Mouse (Mus musculus) lung, postnatal 0 days (tissue): ENCODE measurements at regions not wholly inside any gene's neighbourhood (a gene's known extent, or its start where the extent isn't known, plus 50 kb on each side); places are given as distances from the start of the nearest gene placed in this dataset.

ENCODE experiments used
- ATAC-seq: fragments of 200-750 bp; cut with Nextera tagmentation; 2 replicates; pipeline ENCODE4 v1.8.0; 2017; ENCODE audit warnings: moderate library complexity
- DNase-seq: peaks from one replicate; pipeline ENCODE4 v3.0.0-alpha.2; 2016; ENCODE audit warnings: low spot score
- H3K27ac ChIP-seq: fragments of 300-500 bp; sonication (generic); 2 replicates; pipeline ENCODE4 v1.5.1; 2014; ENCODE audit warnings: antibody characterized with exemption, mild to moderate bottlenecking, low read length, mixed read lengths
- H3K27me3 ChIP-seq: fragments of 300-500 bp; sonication (generic); replicated peaks from 2 replicates; pipeline ENCODE4 v1.6.1; 2014; ENCODE audit warnings: low read length, mixed read lengths; ENCODE audit not compliant: insufficient read depth
- H3K36me3 ChIP-seq: fragments of 300-500 bp; sonication (generic); 2 replicates; pipeline ENCODE4 v1.6.1; 2014; ENCODE audit warnings: low read length, mixed read lengths; ENCODE audit not compliant: insufficient read depth
- H3K4me1 ChIP-seq: fragments of 300-500 bp; sonication (generic); 2 replicates; pipeline ENCODE4 v1.6.1; 2014; ENCODE audit warnings: antibody characterized with exemption, low read depth, low read length, mixed read lengths; ENCODE audit not compliant: insufficient read depth
- H3K4me2 ChIP-seq: fragments of 300-500 bp; sonication (generic); replicated peaks from 2 replicates; pipeline ENCODE4 v1.6.1; 2014; ENCODE audit warnings: low read depth, mild to moderate bottlenecking, low read length, moderate library complexity, mixed read lengths
- H3K4me3 ChIP-seq: fragments of 300-500 bp; sonication (generic); 2 replicates; pipeline ENCODE4 v1.5.1; 2014; ENCODE audit warnings: low read depth, low read length
- H3K9ac ChIP-seq: fragments of 300-500 bp; sonication (generic); replicated peaks from 2 replicates; pipeline ENCODE4 v1.6.1; 2014; ENCODE audit warnings: low read depth, mild to moderate bottlenecking
- H3K9me3 ChIP-seq: fragments of 300-500 bp; sonication (generic); 2 replicates; pipeline ENCODE4 v1.6.1; 2016; ENCODE audit warnings: low read length, mixed read lengths
- CTCF ChIP-seq: IDR thresholded peaks from 2 replicates; pipeline ENCODE4 v1.5.1; 2016; ENCODE audit warnings: antibody characterized with exemption, mild to moderate bottlenecking
- EP300 ChIP-seq: IDR thresholded peaks from 2 replicates; pipeline ENCODE4 v1.6.1; 2016; ENCODE audit warnings: antibody characterized with exemption, mild to moderate bottlenecking, control low read depth
- WGBS: fragments of 180-500 bp; shearing (Covaris S2); extraction: QIAGEN DNeasy Blood & Tissue Kit; methylation state at CpG from one replicate; pipeline ENCODE4 v1.1.7; 2014; 5-methylcytosine and 5-hydroxymethylcytosine counted together

DNA sequence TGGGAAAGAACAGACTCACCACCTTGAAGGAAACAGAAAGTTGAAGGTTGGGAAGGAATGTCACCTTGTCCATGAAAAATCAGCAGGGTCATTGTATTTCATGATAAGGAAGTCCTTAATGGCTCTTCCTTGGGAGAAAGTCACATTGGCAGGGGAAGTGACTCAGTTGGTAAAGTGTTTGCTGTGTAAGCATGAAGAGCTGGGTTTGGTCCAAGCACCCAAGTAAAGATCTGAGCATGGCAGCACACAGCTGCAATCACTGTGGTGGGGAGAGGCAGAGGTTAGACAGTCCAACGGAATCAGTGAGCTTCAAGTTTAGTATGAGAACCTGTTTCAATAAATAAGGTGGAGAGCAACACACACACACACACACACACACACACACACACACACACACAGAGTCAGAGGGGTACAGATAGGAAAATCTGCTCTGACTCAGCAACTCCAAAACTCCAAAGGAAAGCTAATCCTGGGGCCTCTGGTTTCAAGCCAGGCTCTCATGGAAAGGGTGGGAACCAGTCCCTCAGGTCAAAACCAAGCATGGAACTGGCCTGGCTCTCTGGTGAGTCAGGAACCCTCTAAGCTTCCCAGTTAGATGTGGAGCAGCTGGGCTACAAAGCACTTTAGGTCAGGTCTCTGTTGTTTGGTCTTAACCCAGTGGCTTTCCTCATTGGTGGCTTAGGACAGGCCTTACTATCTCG lies 180.2 kb upstream of the Jade1 start:
- Histone ChIP-seq H3K4me1 (peaks cover 3% of the 10 kb centered on the region; the same call in 1 of the 2 replicates), H3K27me3 (no peaks in the 10 kb centered on the region), H3K9ac (no peak overlapping the region), H3K36me3 (no peaks in the 10 kb centered on the region), H3K4me3 (no peak overlapping the region), H3K27ac (no peak overlapping the region), H3K9me3 (no peaks in the 10 kb centered on the region), H3K4me2 (no peak overlapping the region)
- DNase-seq (peak; percentile 79), ATAC-seq (peak; percentile 64)
- TF ChIP-seq CTCF, result no peak
- peak; percentile 75 for TF ChIP-seq EP300
- WGBS, result 62% methylated on average over 2 of the region's 2 CpGs

DNA sequence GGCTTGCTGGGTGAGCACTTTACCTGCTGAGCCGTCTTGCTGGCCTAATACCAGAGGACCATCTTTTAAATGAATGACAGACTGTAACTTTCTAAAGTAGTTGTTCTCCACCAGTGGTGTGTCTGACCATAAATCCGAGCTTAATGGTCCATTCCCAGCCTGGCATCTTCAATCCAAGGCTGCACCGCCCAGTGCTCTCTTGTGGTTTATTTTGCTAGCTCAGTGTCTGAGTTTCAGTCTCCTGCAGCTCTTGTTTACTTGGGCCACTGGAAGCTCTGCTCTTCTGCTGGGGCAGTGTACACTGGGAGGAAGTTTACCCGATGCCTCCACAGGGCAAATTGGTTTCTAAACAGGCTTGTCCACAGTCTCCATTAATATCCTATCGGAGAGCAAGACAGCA lies 182.3 kb upstream of the Jade1 start:
- no peak for TF ChIP-seq CTCF
- TF ChIP-seq EP300, result no peak
- ATAC-seq (no peak), DNase-seq (no peak)
- Histone ChIP-seq H3K9me3 (no peaks in the 10 kb centered on the region), H3K27me3 (no peaks in the 10 kb centered on the region), H3K27ac (no peak overlapping the region), H3K9ac (no peak overlapping the region), H3K36me3 (no peaks in the 10 kb centered on the region), H3K4me3 (no peak overlapping the region), H3K4me2 (no peak overlapping the region), H3K4me1 (peaks cover 3% of the 10 kb centered on the region; the same call in 1 of the 2 replicates)
- WGBS, result 63% methylated on average over 5 of the region's 5 CpGs

DNA sequence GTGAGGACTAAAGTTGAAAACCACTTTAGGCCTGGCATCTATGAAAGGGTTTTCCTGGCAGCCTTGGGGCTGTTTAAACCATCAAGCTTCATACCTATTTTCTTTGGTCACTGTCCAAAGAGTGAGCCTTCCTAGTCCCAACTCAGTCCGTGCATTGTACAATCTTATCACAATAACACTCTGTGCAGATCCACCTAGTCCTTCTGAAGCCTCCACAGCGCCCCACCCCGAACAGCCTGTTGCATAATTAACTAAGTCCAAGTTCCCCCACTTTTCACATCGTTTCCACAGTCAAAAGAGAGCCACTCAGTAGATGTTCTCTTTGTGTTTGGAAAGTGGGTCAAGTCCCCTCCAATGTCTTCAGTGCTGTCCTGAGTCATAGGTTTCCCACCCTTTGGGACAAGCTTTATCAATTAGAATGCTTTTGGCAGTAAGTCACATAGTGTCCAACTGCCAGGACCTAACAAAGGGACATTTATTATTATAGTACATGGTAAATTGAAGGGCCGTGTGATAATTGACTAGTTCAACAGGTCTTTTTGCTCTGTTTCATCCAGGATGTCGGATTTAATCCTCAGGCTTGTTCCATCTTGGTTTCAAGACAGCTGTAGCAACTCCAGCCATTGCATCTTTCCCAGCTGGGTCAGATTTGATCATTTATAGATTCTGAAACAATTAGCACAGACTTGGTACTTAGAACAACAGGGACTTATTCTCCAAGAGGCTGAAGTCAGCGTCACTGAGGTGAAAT lies 187.0 kb upstream of the Jade1 start:
- DNase-seq (no peak), ATAC-seq (no peak)
- 69% methylated on average over 7 of the region's 7 CpGs for whole genome bisulfite sequencing
- Histone ChIP-seq H3K27ac (no peak overlapping the region), H3K4me2 (no peak overlapping the region), H3K27me3 (no peaks in the 10 kb centered on the region), H3K4me3 (no peak overlapping the region), H3K9ac (no peak overlapping the region), H3K4me1 (no peaks in the 10 kb centered on the region), H3K36me3 (no peaks in the 10 kb centered on the region), H3K9me3 (no peaks in the 10 kb centered on the region)
- TF ChIP-seq EP300 (no peak), CTCF (no peak)

- Histone ChIP-seq H3K27me3 (no peaks in the 10 kb centered on the region), H3K9me3 (no peaks in the 10 kb centered on the region), H3K9ac (no peak overlapping the region), H3K27ac (no peak overlapping the region), H3K4me2 (no peak overlapping the region), H3K4me3 (no peak overlapping the region), H3K4me1 (no peaks in the 10 kb centered on the region), H3K36me3 (no peaks in the 10 kb centered on the region)
- WGBS, result 63% methylated on average over 4 of the region's 4 CpGs
- TF ChIP-seq EP300 (no peak), CTCF (no peak)
- DNase-seq (no peak), ATAC-seq (no peak)
Measured at GRCm38 (mm10) chr3:41366764-41367163, 188.8 kb upstream of the Jade1 start.

DNA sequence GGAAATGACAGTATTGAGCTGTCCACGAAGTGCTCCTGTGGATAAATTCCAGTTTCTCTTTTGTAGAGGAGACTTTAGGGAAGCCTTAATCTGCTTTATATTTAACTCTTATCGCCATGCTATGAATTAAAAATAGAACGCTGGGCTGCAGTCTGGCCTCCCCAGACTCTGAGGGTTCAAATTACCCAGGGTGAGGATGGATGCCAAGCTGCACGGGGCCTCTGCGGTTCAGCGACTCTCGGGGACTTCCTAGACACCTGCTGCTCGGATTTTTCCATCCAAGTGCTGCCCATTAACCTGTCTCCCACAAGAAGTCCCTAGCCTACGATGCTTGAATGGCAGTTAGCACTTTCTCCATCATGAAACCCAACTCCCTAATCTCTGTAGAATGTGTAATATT lies 189.3 kb upstream of the Jade1 start:
- Histone ChIP-seq H3K27me3 (no peaks in the 10 kb centered on the region), H3K36me3 (no peaks in the 10 kb centered on the region), H3K4me1 (no peaks in the 10 kb centered on the region), H3K4me3 (no peak overlapping the region), H3K9me3 (no peaks in the 10 kb centered on the region), H3K9ac (no peak overlapping the region), H3K27ac (no peak overlapping the region), H3K4me2 (no peak overlapping the region)
- 53% methylated on average over 9 of the region's 9 CpGs for WGBS
- DNase-seq (no peak), ATAC-seq (no peak)
- TF ChIP-seq CTCF, result no peak
- no peak for TF ChIP-seq EP300

DNA sequence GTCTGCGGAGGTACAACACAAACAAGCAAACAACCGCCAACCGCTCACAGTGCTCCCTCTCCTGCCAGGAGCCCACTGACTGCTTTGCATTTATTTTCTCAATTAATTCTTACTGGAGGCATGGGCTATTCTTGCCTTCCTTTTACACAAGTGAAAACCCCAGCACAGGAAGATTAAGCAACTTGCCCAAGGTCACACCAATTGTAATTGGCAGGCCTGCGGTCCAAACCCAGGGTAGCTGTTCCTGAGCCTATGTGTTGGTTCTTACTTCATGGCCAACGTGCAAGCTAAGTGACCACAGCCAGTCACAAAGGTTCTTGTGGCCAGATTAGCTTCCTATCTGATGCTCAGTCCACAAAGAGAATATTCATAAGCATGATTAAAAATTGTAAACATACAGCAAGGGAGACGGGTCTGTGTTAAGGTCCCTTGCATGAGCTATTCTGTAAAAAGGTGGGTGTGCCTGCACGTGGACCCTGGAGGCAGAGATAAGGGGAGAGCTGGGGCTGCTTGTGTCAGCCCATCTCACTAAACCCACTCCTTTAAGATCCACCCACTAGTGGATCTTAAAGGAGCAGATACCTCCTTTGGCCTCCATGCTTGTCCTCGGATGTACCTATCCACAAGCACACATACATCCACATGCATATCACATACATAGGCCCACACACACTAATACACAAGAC lies 190.2 kb upstream of the Jade1 start:
- H3K4me2 ChIP-seq, result no peak overlapping the region
- no peaks in the 10 kb centered on the region for H3K36me3 ChIP-seq
- H3K9me3 ChIP-seq, result no peaks in the 10 kb centered on the region
- H3K27ac ChIP-seq, result no peak overlapping the region
- TF ChIP-seq EP300, result no peak
- TF ChIP-seq CTCF, result no peak
- no peak for ATAC-seq
- H3K9ac ChIP-seq, result no peak overlapping the region
- H3K4me1 ChIP-seq, result no peaks in the 10 kb centered on the region
- 67% methylated on average over 8 of the region's 8 CpGs for WGBS
- no peaks in the 10 kb centered on the region for H3K27me3 ChIP-seq
- no peak overlapping the region for H3K4me3 ChIP-seq
- no peak for DNase-seq
